Mouse (Mus musculus) heart, adult 8-10 months (tissue): Measurements from ENCODE around the gene Hist1h3d. TPM values are rescaled to one million over a fixed set of nuclear protein-coding genes. Genes with fewer than 3 reads are reported as not detected.

Experiments used
- DNase-seq: peaks from one replicate; pipeline ENCODE4 v3.0.0; 2022; ENCODE audit warnings: low spot score
- microRNA-seq: library from miRNA; unstranded; fragments of <30 nt; microRNA quantifications from one replicate; pipeline ENCODE4 v1.2.0, GENCODE M21; 2022
- total RNA-seq, 4 experiments: library from RNA; stranded (reverse); gene quantifications; 2 replicates each; pipeline ENCODE4 v1.2.4; 2022

The Hist1h3d gene
- total RNA-seq, 4 experiments from 2014 or later = 1.1 to 4.0 (median 2.0) TPM

DNA sequence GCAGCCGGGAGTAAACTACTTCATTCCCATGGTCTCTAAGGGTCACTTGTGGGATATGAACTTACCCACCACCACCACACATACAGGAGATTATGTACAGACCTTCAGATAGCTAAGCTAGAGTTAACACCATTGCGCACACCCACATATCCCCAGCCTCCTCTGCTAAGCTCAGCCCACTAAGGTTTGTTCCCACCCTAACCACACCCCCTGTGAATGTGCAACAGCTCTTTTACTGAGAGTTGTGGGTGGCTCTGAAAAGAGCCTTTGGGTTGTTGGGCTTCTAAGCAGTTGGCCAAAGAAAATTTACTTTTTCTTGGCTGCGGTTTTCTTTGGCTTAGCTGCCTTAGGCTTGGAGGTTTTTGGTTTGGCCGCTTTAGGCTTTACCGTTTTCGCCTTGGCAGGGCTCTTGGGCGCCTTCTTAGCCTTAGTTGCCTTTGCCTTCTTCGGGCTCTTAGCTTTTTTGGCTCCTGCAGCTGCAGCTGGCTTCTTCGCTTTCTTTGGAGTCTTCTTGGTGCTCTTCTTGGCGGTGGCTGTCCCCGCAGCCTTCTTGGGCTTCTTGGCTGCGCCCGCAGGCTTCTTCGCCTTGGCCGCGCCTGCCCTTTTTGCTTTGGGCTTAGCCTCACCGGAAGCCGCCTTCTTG lies 46.1 kb downstream of the Hist1h3d start:
- DNase-seq = peak; percentile 85

DNA sequence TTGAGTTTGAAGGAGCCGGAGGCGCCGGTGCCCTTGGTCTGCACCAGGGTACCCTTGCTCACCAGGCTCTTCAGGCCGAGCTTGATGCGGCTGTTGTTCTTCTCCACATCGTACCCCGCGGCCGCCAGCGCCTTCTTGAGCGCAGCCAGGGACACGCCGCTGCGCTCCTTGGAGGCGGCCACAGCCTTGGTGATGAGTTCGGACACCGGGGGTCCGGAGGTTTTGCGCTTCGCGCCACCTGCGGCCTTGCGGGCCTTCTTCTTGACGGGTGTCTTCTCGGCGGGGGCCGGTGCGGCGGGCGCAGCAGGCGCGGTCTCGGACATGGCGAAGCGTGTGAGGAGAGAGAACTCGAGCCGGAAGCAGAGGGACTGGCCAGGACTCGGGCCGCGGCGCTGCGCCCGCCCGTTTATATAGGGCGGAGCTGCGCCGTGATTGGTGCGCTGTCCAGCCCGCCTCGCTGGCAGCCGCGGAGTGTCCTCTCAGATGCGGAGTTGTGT lies 46.7 kb downstream of the Hist1h3d start, which contains the start of gene Hist1h1e:
Gene Hist1h1e (minus strand): TSS at position 384 of the 497 bp plus-strand sequence.
- DNase-seq = peak; percentile 90

DNA sequence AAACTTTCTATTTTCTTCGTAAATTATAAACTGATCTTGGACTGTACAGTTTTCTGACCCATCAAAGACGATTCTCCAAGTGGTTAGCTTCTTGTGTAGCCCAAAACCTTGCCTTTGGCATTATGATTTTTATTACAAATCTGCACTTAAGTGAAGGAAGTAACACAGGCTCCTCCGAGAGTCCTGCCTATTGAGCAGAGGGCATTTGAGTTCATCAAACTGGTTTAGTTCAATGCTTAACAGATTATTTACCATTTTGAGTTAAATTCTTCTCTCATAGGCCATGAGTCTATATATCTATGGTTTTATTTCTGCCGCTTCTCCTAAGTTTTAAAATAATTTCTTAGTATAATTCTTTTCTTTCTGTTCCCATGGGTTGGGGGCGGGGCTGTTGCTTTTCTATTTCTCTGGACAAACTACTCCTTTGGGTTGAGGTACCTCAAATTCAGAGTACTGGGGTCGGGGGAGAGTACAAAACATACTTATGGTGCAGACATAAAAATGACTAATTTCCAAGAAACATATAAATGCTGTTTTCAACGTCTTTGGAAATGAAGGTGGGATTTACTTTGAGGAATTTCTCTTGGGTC lies 47.4 kb downstream of the Hist1h3d start:
- DNase-seq = peak; percentile 42

Small RNA genes lying within 50 kb of the gene (microRNA-seq; reads per million reads assigned to microRNA genes)
- not detected for gene Gm44297
- gene Gm44359 = not detected
- not detected for gene Gm44394

Other genes with a start within 250 kb of the Hist1h3d start
- gene Zfp322a, start 206.6 kb upstream of the Hist1h3d start, total RNA-seq = 10 to 100 TPM; 12.3 to 15.4 (median 14.7) TPM
- 1 to 10 TPM; 4.1 to 4.8 (median 4.7) TPM for gene Abt1, start 151.9 kb upstream of the Hist1h3d start, total RNA-seq
- not detected for gene Btn1a1, start 109.9 kb upstream of the Hist1h3d start, total RNA-seq
- gene Btn2a2, start 86.9 kb upstream of the Hist1h3d start, total RNA-seq = not detected
- 100 to 1,000 TPM; 231 to 254 (median 246) TPM for gene Hist1h4h, start 44.7 kb upstream of the Hist1h3d start, total RNA-seq
- gene Hist1h2af, start 41.9 kb upstream of the Hist1h3d start, total RNA-seq = 10 to 100 TPM in 1 of 4 experiments, 1 to 10 TPM in 3; 2.4 to 17.9 (median 5.5) TPM
- gene Hist1h3g, start 40.3 kb upstream of the Hist1h3d start, total RNA-seq = 1 to 10 TPM; 3.4 to 5.0 (median 3.8) TPM
- gene Hist1h2bh, start 32.4 kb upstream of the Hist1h3d start, total RNA-seq = 1 to 10 TPM in 2 of 4 experiments, under 1 TPM in 2; 0.91 to 1.3 (median 1.1) TPM
- gene Hist1h3f, start 31.7 kb upstream of the Hist1h3d start, total RNA-seq = 1 to 10 TPM; 4.6 to 6.3 (median 5.7) TPM
- 10 to 100 TPM; 18.8 to 31.0 (median 26.5) TPM for gene Hist1h4f, start 24.1 kb upstream of the Hist1h3d start, total RNA-seq
- gene Hist1h1d, start 22.5 kb upstream of the Hist1h3d start, total RNA-seq = 1 to 10 TPM; 1.2 to 1.5 (median 1.4) TPM
- gene Hist1h3e, start 13.4 kb upstream of the Hist1h3d start, total RNA-seq = 10 to 100 TPM; 13.1 to 17.7 (median 13.5) TPM
- 1 to 10 TPM in 3 of 4 experiments, not detected in 1; 1.4 to 4.9 (median 1.6) TPM for gene Hist1h2ae, start 4.5 kb upstream of the Hist1h3d start, total RNA-seq
- gene Hist1h2bg, start 4.4 kb upstream of the Hist1h3d start, total RNA-seq = 10 to 100 TPM; 18.1 to 34.4 (median 24.0) TPM
- 10 to 100 TPM in 2 of 4 experiments, 1 to 10 TPM in 2; 5.9 to 13.7 (median 10.7) TPM for gene Hist1h2bf, start 1.6 kb upstream of the Hist1h3d start, total RNA-seq
- gene Hist1h2ad, start 1.4 kb upstream of the Hist1h3d start, total RNA-seq = 1 to 10 TPM; 1.8 to 4.3 (median 2.7) TPM
- gene Hist1h4d, start 5.8 kb downstream of the Hist1h3d start, total RNA-seq = 10 to 100 TPM; 42.4 to 50.0 (median 46.1) TPM
- 10 to 100 TPM; 11.6 to 13.8 (median 12.6) TPM for gene Hist1h2be, start 45.4 kb downstream of the Hist1h3d start, total RNA-seq
- 10 to 100 TPM; 27.4 to 44.8 (median 35.5) TPM for gene Hist1h1e, start 46.8 kb downstream of the Hist1h3d start, total RNA-seq
- 1 to 10 TPM; 1.1 to 1.6 (median 1.3) TPM for gene Hist1h2ac, start 108.2 kb downstream of the Hist1h3d start, total RNA-seq
- 10 to 100 TPM; 74.6 to 82.2 (median 76.6) TPM for gene Hist1h2bc, start 108.4 kb downstream of the Hist1h3d start, total RNA-seq
- under 1 TPM in 1 of 4 experiments, not detected in 3; 0.30 TPM for gene Hist1h1t, start 120.1 kb downstream of the Hist1h3d start, total RNA-seq
- 10 to 100 TPM; 37.9 to 55.9 (median 45.3) TPM for gene Hist1h4c, start 122.7 kb downstream of the Hist1h3d start, total RNA-seq
- 10 to 100 TPM; 58.1 to 66.0 (median 61.5) TPM for gene Hfe, start 135.1 kb downstream of the Hist1h3d start, total RNA-seq
- gene Hist1h1c, start 163.0 kb downstream of the Hist1h3d start, total RNA-seq = 100 to 1,000 TPM; 145 to 209 (median 187) TPM
- gene Hist1h3c, start 169.8 kb downstream of the Hist1h3d start, total RNA-seq = 1 to 10 TPM in 2 of 4 experiments, under 1 TPM in 1, not detected in 1; 0.82 to 5.6 (median 2.3) TPM
- 1 to 10 TPM; 2.6 to 6.9 (median 4.0) TPM for gene Hist1h2bb, start 171.0 kb downstream of the Hist1h3d start, total RNA-seq
- 1 to 10 TPM in 3 of 4 experiments, not detected in 1; 2.4 to 8.4 (median 4.0) TPM for gene Hist1h2ab, start 175.4 kb downstream of the Hist1h3d start, total RNA-seq
- 10 to 100 TPM in 1 of 4 experiments, 1 to 10 TPM in 3; 2.4 to 16.9 (median 4.5) TPM for gene Hist1h3b, start 176.5 kb downstream of the Hist1h3d start, total RNA-seq
- 1 to 10 TPM; 5.4 to 9.6 (median 6.8) TPM for gene Hist1h4b, start 181.2 kb downstream of the Hist1h3d start, total RNA-seq
- 10 to 100 TPM in 1 of 4 experiments, 1 to 10 TPM in 3; 4.1 to 10.2 (median 5.4) TPM for gene Hist1h4a, start 185.5 kb downstream of the Hist1h3d start, total RNA-seq
- 1 to 10 TPM; 1.8 to 10.0 (median 6.6) TPM for gene Hist1h3a, start 186.6 kb downstream of the Hist1h3d start, total RNA-seq
- gene Hist1h1a, start 187.9 kb downstream of the Hist1h3d start, total RNA-seq = 1 to 10 TPM; 3.3 to 5.0 (median 4.0) TPM
- gene Trim38, start 194.2 kb downstream of the Hist1h3d start, total RNA-seq = not detected
- gene Slc17a2, start 231.2 kb downstream of the Hist1h3d start, total RNA-seq = not detected